Mouse (Mus musculus) cerebellum, adult 8-10 months (tissue): Measurements from ENCODE around the gene Otub1.

ENCODE experiments used
- DNase-seq: peaks from one replicate; pipeline ENCODE4 v3.0.0; 2022

Gene Otub1

GRCm38 (mm10) chr19:7172051-7172866 is 33.9 kb downstream of the Otub1 start:
- no peak for DNase-seq

- DNase-seq, result no peak
Observed at GRCm38 (mm10) chr19:7171447-7171846, 34.7 kb downstream of the Otub1 start.

GRCm38 (mm10) chr19:7170916-7171315 is 35.2 kb downstream of the Otub1 start:
- DNase-seq, result no peak

- no peak for DNase-seq
Observed at GRCm38 (mm10) chr19:7168423-7168822, 37.7 kb downstream of the Otub1 start.

- no peak for DNase-seq
Observed at GRCm38 (mm10) chr19:7166767-7167166, 39.3 kb downstream of the Otub1 start.

GRCm38 (mm10) chr19:7166200-7166711 is 39.9 kb downstream of the Otub1 start:
- DNase-seq, result no peak

GRCm38 (mm10) chr19:7165509-7166199 is 40.5 kb downstream of the Otub1 start:
- peak; percentile 61 for DNase-seq

GRCm38 (mm10) chr19:7164820-7165323 is 41.2 kb downstream of the Otub1 start:
- DNase-seq, result peak; percentile 47

- peak; percentile 50 for DNase-seq
Observed at GRCm38 (mm10) chr19:7164238-7164637, 41.9 kb downstream of the Otub1 start.

- no peak for DNase-seq
Observed at GRCm38 (mm10) chr19:7161064-7161463, 45.1 kb downstream of the Otub1 start.

GRCm38 (mm10) chr19:7160151-7160906 is 45.8 kb downstream of the Otub1 start:
- DNase-seq, result no peak

GRCm38 (mm10) chr19:7157734-7158133 is 48.4 kb downstream of the Otub1 start:
- no peak for DNase-seq

- no peak for DNase-seq
Observed at GRCm38 (mm10) chr19:7155196-7155595, 50.9 kb downstream of the Otub1 start.

- DNase-seq, result no peak
Observed at GRCm38 (mm10) chr19:7153232-7153631, 52.9 kb downstream of the Otub1 start.

GRCm38 (mm10) chr19:7151927-7152653 is 54.0 kb downstream of the Otub1 start:
- no peak for DNase-seq

- no peak for DNase-seq
Observed at GRCm38 (mm10) chr19:7151300-7151926, 54.7 kb downstream of the Otub1 start.

GRCm38 (mm10) chr19:7149158-7149685 is 56.9 kb downstream of the Otub1 start:
- no peak for DNase-seq

GRCm38 (mm10) chr19:7148541-7149085 is 57.5 kb downstream of the Otub1 start:
- DNase-seq, result no peak
